Mouse (Mus musculus) kidney, embryonic 14.5 days (tissue): Measurements from ENCODE around the gene Col8a2. TPM values are rescaled to one million over a fixed set of nuclear protein-coding genes. Genes with fewer than 3 reads are reported as not detected.

Experiments used
- ATAC-seq: fragments of 200-750 bp; cut with Nextera tagmentation; 2 replicates; pipeline ENCODE4 v1.8.0; 2017; ENCODE audit warnings: moderate number of reproducible peaks, mild to moderate bottlenecking, moderate TSS enrichment, moderate library complexity; ENCODE audit not compliant: low FRiP score, low TSS enrichment
- H3K27ac ChIP-seq: fragments of 300-500 bp; sonication (generic); 2 replicates; pipeline ENCODE4 v1.5.1; 2014; ENCODE audit warnings: low read depth, mild to moderate bottlenecking, low read length, moderate library complexity, mixed read lengths
- H3K27me3 ChIP-seq: fragments of 300-500 bp; sonication (generic); 2 replicates; pipeline ENCODE4 v1.6.1; 2014; ENCODE audit warnings: mild to moderate bottlenecking, low read length; ENCODE audit not compliant: control insufficient read depth, insufficient read depth
- H3K36me3 ChIP-seq: fragments of 300-500 bp; sonication (generic); 2 replicates; pipeline ENCODE4 v1.6.1; 2014; ENCODE audit warnings: low read length, mixed read lengths; ENCODE audit not compliant: control insufficient read depth, insufficient read depth
- H3K4me1 ChIP-seq: fragments of 300-500 bp; sonication (generic); 2 replicates; pipeline ENCODE4 v1.6.1; 2014; ENCODE audit warnings: low read length, mixed read lengths; ENCODE audit not compliant: control insufficient read depth, insufficient read depth
- H3K4me2 ChIP-seq: fragments of 300-500 bp; sonication (generic); replicated peaks from 2 replicates; pipeline ENCODE4 v1.6.1; 2014; ENCODE audit warnings: low read depth, mild to moderate bottlenecking, low read length
- H3K4me3 ChIP-seq: fragments of 300-500 bp; sonication (generic); 2 replicates; pipeline ENCODE4 v1.5.1; 2014; ENCODE audit warnings: mild to moderate bottlenecking, low read length
- H3K9ac ChIP-seq: fragments of 300-500 bp; sonication (generic); 2 replicates; pipeline ENCODE4 v1.6.1; 2014; ENCODE audit warnings: low read depth, mild to moderate bottlenecking, low read length, moderate library complexity
- H3K9me3 ChIP-seq: fragments of 300-500 bp; sonication (generic); 2 replicates; pipeline ENCODE4 v1.6.1; 2016; ENCODE audit warnings: low read length; ENCODE audit not compliant: control insufficient read depth
- WGBS: fragments of 180-500 bp; shearing (Covaris S2); extraction: QIAGEN DNeasy Blood & Tissue Kit; methylation state at CpG from one replicate; pipeline ENCODE4 v1.1.7; 2014; 5-methylcytosine and 5-hydroxymethylcytosine counted together
- polyA plus RNA-seq: library from polyadenylated mRNA; unstranded; fragments of >200 nt; fragmentation: Nextera tagmentation; extraction: Ambion mirVana; gene quantifications from 2 replicates; pipeline ENCODE4 v1.2.1, GENCODE M21; 2014

Col8a2 gene
- polyA plus RNA-seq, 1 experiment from 2014 or later, result 6.8 TPM

GRCm38 (mm10) chr4:126275081-126275480, 11.5 kb upstream of the Col8a2 start:
- Histone ChIP-seq H3K27ac (no peak overlapping the region), H3K27me3 (no peaks in the 10 kb centered on the region), H3K4me2 (no peak overlapping the region), H3K9me3 (no peaks in the 10 kb centered on the region), H3K4me3 (no peak overlapping the region), H3K36me3 (peaks cover 19% of the 10 kb centered on the region), H3K4me1 (0 out of 2 replicates have a peak, but pooled peaks cover 6% of the 10 kb centered on the region), H3K9ac (no peak overlapping the region)
- ATAC-seq, result no peak
- 96% methylated on average over 4 of the region's 4 CpGs for WGBS

- Histone ChIP-seq H3K4me2 (no peak overlapping the region), H3K9me3 (no peaks in the 10 kb centered on the region), H3K36me3 (peaks cover 19% of the 10 kb centered on the region), H3K27me3 (no peaks in the 10 kb centered on the region), H3K4me1 (0 out of 2 replicates have a peak, but pooled peaks cover 6% of the 10 kb centered on the region), H3K9ac (no peak overlapping the region), H3K4me3 (no peak overlapping the region), H3K27ac (no peak overlapping the region)
- 53% methylated on average over 13 of the region's 13 CpGs for WGBS
- ATAC-seq, result peak; percentile 53
These were observed 10.9 kb upstream of the Col8a2 start for GRCm38 (mm10) chr4:126275681-126276131.

- no peaks in the 10 kb centered on the region for H3K9me3 ChIP-seq
- WGBS, result 5% methylated on average over 13 of the region's 13 CpGs
These were observed 8.6 kb upstream of the Col8a2 start for GRCm38 (mm10) chr4:126277906-126278564.

GRCm38 (mm10) chr4:126278565-126278915, 8.1 kb upstream of the Col8a2 start:
- H3K9me3 ChIP-seq, result no peaks in the 10 kb centered on the region
- H3K4me3 ChIP-seq, result no peak overlapping the region
- WGBS, result 31% methylated on average over 9 of the region's 9 CpGs
- ATAC-seq, result peak; percentile 12; the same call in 1 of the 2 replicates
- no peaks in the 10 kb centered on the region for H3K27me3 ChIP-seq
- H3K36me3 ChIP-seq, result peaks cover 12% of the 10 kb centered on the region
- H3K9ac ChIP-seq, result no peak overlapping the region
- no peak overlapping the region for H3K4me2 ChIP-seq
- 0 out of 2 replicates have a peak overlapping the region, but pooled peaks have one; percentile 49 for H3K27ac ChIP-seq
- 0 out of 2 replicates have a peak, but pooled peaks cover 6% of the 10 kb centered on the region for H3K4me1 ChIP-seq

More at GRCm38 (mm10) chr4:126277906-126278564, 8.6 kb upstream of the Col8a2 start:
- ATAC-seq, result peak; percentile 54; the same call in 1 of the 2 replicates
- no peak overlapping the region for H3K9ac ChIP-seq
- H3K27ac ChIP-seq, result 0 out of 2 replicates have a peak overlapping the region, but pooled peaks have one; percentile 49
- no peak overlapping the region for H3K4me3 ChIP-seq
- peaks cover 16% of the 10 kb centered on the region for H3K36me3 ChIP-seq
- H3K4me1 ChIP-seq, result 0 out of 2 replicates have a peak, but pooled peaks cover 6% of the 10 kb centered on the region
- H3K27me3 ChIP-seq, result no peaks in the 10 kb centered on the region
- H3K4me2 ChIP-seq, result peak overlapping the region; percentile 24; the same call in 1 of the 2 replicates

GRCm38 (mm10) chr4:126278961-126279360, 7.6 kb upstream of the Col8a2 start:
- peaks cover 9% of the 10 kb centered on the region for H3K36me3 ChIP-seq
- H3K27me3 ChIP-seq, result 0 out of 2 replicates have a peak, but pooled peaks cover under 1% of the 10 kb centered on the region
- no peak overlapping the region for H3K27ac ChIP-seq
- H3K4me2 ChIP-seq, result no peak overlapping the region
- 0 out of 2 replicates have a peak, but pooled peaks cover 6% of the 10 kb centered on the region for H3K4me1 ChIP-seq
- no peak overlapping the region for H3K4me3 ChIP-seq
- ATAC-seq, result no peak
- no peak overlapping the region for H3K9ac ChIP-seq
- no peaks in the 10 kb centered on the region for H3K9me3 ChIP-seq
- 46% methylated on average over 9 of the region's 9 CpGs for whole genome bisulfite sequencing

- Histone ChIP-seq H3K4me3 (no peak overlapping the region), H3K9ac (no peak overlapping the region), H3K4me2 (no peak overlapping the region), H3K36me3 (no peaks in the 10 kb centered on the region), H3K27me3 (peaks cover 22% of the 10 kb centered on the region), H3K27ac (no peak overlapping the region), H3K4me1 (peaks cover 8% of the 10 kb centered on the region; the same call in 1 of the 2 replicates), H3K9me3 (no peaks in the 10 kb centered on the region)
- ATAC-seq, result no peak
- 70% methylated on average over 9 of the region's 9 CpGs for WGBS
These were observed 4.9 kb upstream of the Col8a2 start for GRCm38 (mm10) chr4:126281706-126282105.

- H3K9me3 ChIP-seq, result no peaks in the 10 kb centered on the region
- no peak overlapping the region for H3K4me2 ChIP-seq
- H3K36me3 ChIP-seq, result no peaks in the 10 kb centered on the region
- H3K27me3 ChIP-seq, result peaks cover 37% of the 10 kb centered on the region
- H3K27ac ChIP-seq, result no peak overlapping the region
- H3K9ac ChIP-seq, result no peak overlapping the region
- H3K4me3 ChIP-seq, result no peak overlapping the region
- peaks cover 2% of the 10 kb centered on the region; the same call in 1 of the 2 replicates for H3K4me1 ChIP-seq
- 86% methylated on average over 8 of the region's 8 CpGs for WGBS
- no peak for ATAC-seq
These were observed 3.0 kb upstream of the Col8a2 start for GRCm38 (mm10) chr4:126283582-126283981.

GRCm38 (mm10) chr4:126287302-126287995, 856 bp downstream of the Col8a2 start:
- Histone ChIP-seq H3K27me3 (peaks cover 42% of the 10 kb centered on the region), H3K27ac (no peak overlapping the region), H3K4me1 (peaks cover 2% of the 10 kb centered on the region; the same call in 1 of the 2 replicates), H3K4me2 (peak overlapping the region; percentile 69), H3K9me3 (no peaks in the 10 kb centered on the region), H3K9ac (peak overlapping the region; percentile 7; the same call in 1 of the 2 replicates), H3K36me3 (no peaks in the 10 kb centered on the region), H3K4me3 (peak overlapping the region; percentile 44)
- ATAC-seq, result no peak
- WGBS, result 26% methylated on average over 11 of the region's 11 CpGs
